Mouse (Mus musculus): ENCODE measurements around the gene Rbl1. TPM values are rescaled to one million over a fixed set of nuclear protein-coding genes. Genes with fewer than 3 reads are reported as not detected.

Gene Rbl1
- polyA plus RNA-seq, 1 experiment from 2014 or later, result 17.0 TPM

- 16% methylated on average over 3 of the region's 3 CpGs for WGBS
- ATAC-seq (ENCODE audit: extremely low read depth, insufficient number of reproducible peaks, low FRiP score, low TSS enrichment), result no peak
- no peak overlapping the region for H3K4me2 ChIP-seq
- no peaks in the 10 kb centered on the region for H3K4me1 ChIP-seq
- H3K36me3 ChIP-seq, result peaks cover 57% of the 10 kb centered on the region
- no peaks in the 10 kb centered on the region for H3K9me3 ChIP-seq
- H3K27ac ChIP-seq (replicated peaks), result no peak overlapping the region
- H3K9ac ChIP-seq, result no peak overlapping the region
- no peaks in the 10 kb centered on the region for H3K27me3 ChIP-seq (replicated peaks)
- H3K4me3 ChIP-seq, result no peak overlapping the region
Measured at GRCm38 (mm10) chr2:157116964-157117363, 87.4 kb downstream of the Rbl1 start.

DNA sequence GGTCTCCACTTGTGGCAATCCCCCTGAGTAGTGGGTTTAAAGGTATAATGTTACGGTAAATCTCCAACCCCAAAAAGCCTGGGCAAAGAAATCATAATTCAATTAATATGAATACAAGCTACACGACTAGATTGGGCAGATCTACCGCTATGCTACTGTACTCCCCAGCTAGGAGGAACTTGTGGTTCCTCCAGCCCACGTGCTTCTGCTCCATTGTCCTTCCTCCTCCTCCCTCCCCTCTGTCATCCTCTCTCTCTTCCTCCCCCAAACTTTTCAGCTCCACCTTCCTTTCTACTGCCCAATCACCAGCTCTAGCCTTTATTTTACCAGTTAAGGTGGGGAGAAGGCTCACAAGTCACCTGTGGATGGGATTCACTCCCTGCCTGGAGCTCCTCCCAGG lies 96.1 kb downstream of the Rbl1 start:
- H3K27me3 ChIP-seq (replicated peaks), result no peaks in the 10 kb centered on the region
- no peak overlapping the region for H3K4me2 ChIP-seq
- no peak for ATAC-seq (ENCODE audit: extremely low read depth, insufficient number of reproducible peaks, low FRiP score, low TSS enrichment)
- H3K27ac ChIP-seq (replicated peaks), result no peak overlapping the region
- no peaks in the 10 kb centered on the region for H3K4me1 ChIP-seq
- no peaks in the 10 kb centered on the region for H3K9me3 ChIP-seq
- H3K4me3 ChIP-seq, result no peak overlapping the region
- peaks cover 88% of the 10 kb centered on the region for H3K36me3 ChIP-seq
- 81% methylated on average over 4 of the region's 4 CpGs for WGBS
- H3K9ac ChIP-seq, result no peak overlapping the region

- H3K4me3 ChIP-seq, result no peak overlapping the region
- WGBS, result 81% methylated on average over 8 of the region's 8 CpGs
- H3K4me1 ChIP-seq, result peaks cover 12% of the 10 kb centered on the region
- H3K36me3 ChIP-seq, result peaks cover 85% of the 10 kb centered on the region
- ATAC-seq (ENCODE audit: extremely low read depth, insufficient number of reproducible peaks, low FRiP score, low TSS enrichment), result no peak
- no peak overlapping the region for H3K9ac ChIP-seq
- H3K9me3 ChIP-seq, result no peaks in the 10 kb centered on the region
- no peak overlapping the region for H3K4me2 ChIP-seq
- H3K27me3 ChIP-seq (replicated peaks), result no peaks in the 10 kb centered on the region
- no peak overlapping the region for H3K27ac ChIP-seq (replicated peaks)
Measured at GRCm38 (mm10) chr2:157104454-157104853, 99.9 kb downstream of the Rbl1 start.

DNA sequence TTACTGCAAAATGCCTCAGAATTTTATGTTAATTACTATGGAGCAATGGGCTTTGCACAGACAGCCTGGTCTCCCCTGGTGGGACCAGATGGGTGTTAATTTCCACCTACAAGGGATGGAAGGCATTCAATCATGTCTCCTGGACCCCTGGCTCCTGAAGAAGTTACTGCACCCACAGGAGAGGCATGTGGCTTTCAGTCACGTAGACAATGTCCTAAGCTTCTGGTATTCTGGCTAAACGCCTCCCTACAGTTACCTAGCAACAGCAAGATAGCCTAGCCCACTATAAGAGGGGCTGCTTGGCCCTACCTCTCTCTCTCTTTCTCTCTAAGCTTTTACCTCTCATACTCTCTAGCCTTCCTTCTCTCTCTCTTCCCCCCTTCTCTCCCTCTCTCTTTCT lies 102.1 kb downstream of the Rbl1 start:
- H3K4me3 ChIP-seq, result no peak overlapping the region
- no peak for ATAC-seq (ENCODE audit: extremely low read depth, insufficient number of reproducible peaks, low FRiP score, low TSS enrichment)
- no peak overlapping the region for H3K9ac ChIP-seq
- no peaks in the 10 kb centered on the region for H3K9me3 ChIP-seq
- H3K36me3 ChIP-seq, result peaks cover 81% of the 10 kb centered on the region
- no peak overlapping the region for H3K4me2 ChIP-seq
- peaks cover 12% of the 10 kb centered on the region for H3K4me1 ChIP-seq
- WGBS, result 48% methylated on average over 2 of the region's 2 CpGs
- H3K27me3 ChIP-seq (replicated peaks), result no peaks in the 10 kb centered on the region
- H3K27ac ChIP-seq (replicated peaks), result no peak overlapping the region

DNA sequence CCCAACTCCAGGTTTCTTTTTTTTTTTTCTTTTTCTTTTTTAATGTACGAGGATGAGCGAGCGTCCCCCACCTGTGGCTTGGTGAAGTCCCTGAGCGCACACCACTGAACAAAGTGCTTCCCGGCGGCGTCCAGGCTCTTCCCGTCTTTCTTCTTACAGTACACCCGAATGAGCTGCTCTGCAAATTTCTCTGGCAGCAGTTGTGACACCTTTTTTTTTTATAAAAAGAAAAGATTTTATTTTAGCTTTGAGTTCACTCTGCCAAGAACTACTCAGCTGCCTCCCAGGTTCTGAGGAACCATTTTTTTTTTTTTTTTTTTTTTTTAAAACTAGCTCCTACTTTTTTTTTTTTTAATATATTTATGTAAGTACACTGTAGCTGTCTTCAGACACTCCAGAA lies 102.7 kb downstream of the Rbl1 start:
- H3K27ac ChIP-seq (replicated peaks), result no peak overlapping the region
- no peak for ATAC-seq (ENCODE audit: extremely low read depth, insufficient number of reproducible peaks, low FRiP score, low TSS enrichment)
- peaks cover 12% of the 10 kb centered on the region for H3K4me1 ChIP-seq
- peaks cover 75% of the 10 kb centered on the region for H3K36me3 ChIP-seq
- H3K27me3 ChIP-seq (replicated peaks), result no peaks in the 10 kb centered on the region
- H3K4me2 ChIP-seq, result no peak overlapping the region
- H3K4me3 ChIP-seq, result no peak overlapping the region
- H3K9me3 ChIP-seq, result no peaks in the 10 kb centered on the region
- no peak overlapping the region for H3K9ac ChIP-seq
- WGBS, result 96% methylated on average over 9 of the region's 9 CpGs

GRCm38 (mm10) chr2:157100319-157100605 lies 104.1 kb downstream of the Rbl1 start:
- no peak overlapping the region for H3K9ac ChIP-seq
- no peaks in the 10 kb centered on the region for H3K27me3 ChIP-seq (replicated peaks)
- H3K9me3 ChIP-seq, result no peaks in the 10 kb centered on the region
- 61% methylated on average over 12 of the region's 12 CpGs for WGBS
- peaks cover 12% of the 10 kb centered on the region for H3K4me1 ChIP-seq
- H3K4me3 ChIP-seq, result no peak overlapping the region
- H3K36me3 ChIP-seq, result peaks cover 61% of the 10 kb centered on the region
- ATAC-seq (ENCODE audit: extremely low read depth, insufficient number of reproducible peaks, low FRiP score, low TSS enrichment), result no peak
- H3K27ac ChIP-seq (replicated peaks), result peak overlapping the region; percentile 40
- H3K4me2 ChIP-seq, result peak overlapping the region; percentile 23; the same call in 1 of the 2 replicates

DNA sequence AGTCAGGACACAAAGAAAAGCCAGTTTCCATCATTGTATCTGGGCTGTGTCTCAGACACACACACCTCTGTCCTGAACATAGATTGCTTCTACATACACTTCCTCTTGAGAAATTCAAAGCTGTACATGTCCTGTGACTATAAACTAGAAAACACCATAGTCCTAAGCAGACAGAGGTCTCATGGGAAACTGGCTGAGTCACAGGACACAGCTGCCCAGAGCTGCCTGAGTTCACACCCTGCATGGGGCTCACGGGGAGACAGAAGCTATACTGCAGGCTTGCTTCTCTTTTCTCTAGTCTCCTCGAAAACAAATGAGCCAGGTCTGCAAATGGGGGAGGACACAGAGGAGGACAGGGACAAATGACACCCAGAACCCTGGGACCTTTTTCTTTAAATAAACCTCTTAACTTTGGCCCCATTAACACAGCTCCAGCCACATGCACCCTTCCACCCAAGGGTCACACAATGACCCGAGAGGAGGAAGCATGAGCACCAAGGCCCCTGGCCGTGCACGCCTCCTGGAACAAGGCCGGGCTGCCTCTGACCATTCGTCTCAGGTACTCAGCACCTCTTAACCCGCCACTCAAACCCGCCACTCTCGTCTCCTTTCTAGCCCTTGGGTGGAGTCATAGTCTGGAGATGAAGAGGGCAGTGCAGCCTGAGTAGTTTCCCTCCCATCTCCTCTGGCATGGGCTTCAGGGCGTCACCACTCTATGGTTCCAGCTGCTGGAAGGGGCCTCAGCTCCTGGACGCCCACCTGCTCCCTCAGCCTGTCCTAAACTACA lies 104.6 kb downstream of the Rbl1 start:
- no peaks in the 10 kb centered on the region for H3K9me3 ChIP-seq
- no peak overlapping the region for H3K9ac ChIP-seq
- H3K27me3 ChIP-seq (replicated peaks), result no peaks in the 10 kb centered on the region
- 0 out of 2 replicates have a peak overlapping the region, but pooled peaks have one; percentile 23 for H3K4me2 ChIP-seq
- H3K4me1 ChIP-seq, result peaks cover 12% of the 10 kb centered on the region
- peaks cover 56% of the 10 kb centered on the region for H3K36me3 ChIP-seq
- H3K4me3 ChIP-seq, result no peak overlapping the region
- 60% methylated on average over 11 of the region's 12 CpGs for WGBS
- no peak for ATAC-seq (ENCODE audit: extremely low read depth, insufficient number of reproducible peaks, low FRiP score, low TSS enrichment)
- peak overlapping the region; percentile 46; the same call in 1 of the 2 replicates for H3K27ac ChIP-seq (replicated peaks)

Other genes starting within 250 kb of the Rbl1 start
- 28.6 and 30.4 TPM in 2 replicates for gene Ndrg3, start 212.5 kb downstream of the Rbl1 start, polyA plus RNA-seq (2015; fragmentation: Nextera tagmentation; extraction: Ambion mirVana)
- 30.2 and 33.6 TPM in 2 replicates for gene Dsn1, start 197.4 kb downstream of the Rbl1 start, polyA plus RNA-seq (2015; fragmentation: Nextera tagmentation; extraction: Ambion mirVana)
- 2.6 TPM in 2 replicates for gene Soga1, start 125.3 kb downstream of the Rbl1 start, polyA plus RNA-seq (2015; fragmentation: Nextera tagmentation; extraction: Ambion mirVana)
- gene Tldc2, start 117.5 kb downstream of the Rbl1 start, polyA plus RNA-seq (2015; fragmentation: Nextera tagmentation; extraction: Ambion mirVana), result not detected in 2 replicates
- gene Samhd1, start 69.3 kb downstream of the Rbl1 start, polyA plus RNA-seq (2015; fragmentation: Nextera tagmentation; extraction: Ambion mirVana), result 15.9 and 16.4 TPM in 2 replicates
- 192 and 198 TPM in 2 replicates for gene Rpn2, start 74.5 kb upstream of the Rbl1 start, polyA plus RNA-seq (2015; fragmentation: Nextera tagmentation; extraction: Ambion mirVana)
- gene Mroh8, start 75.0 kb upstream of the Rbl1 start, polyA plus RNA-seq (2015; fragmentation: Nextera tagmentation; extraction: Ambion mirVana), result 0.29 and 0.32 TPM in 2 replicates
- gene Ghrh, start 143.0 kb upstream of the Rbl1 start, polyA plus RNA-seq (2015; fragmentation: Nextera tagmentation; extraction: Ambion mirVana), result not detected in 2 replicates
- 64.1 and 65.4 TPM in 2 replicates for gene Manbal, start 163.1 kb upstream of the Rbl1 start, polyA plus RNA-seq (2015; fragmentation: Nextera tagmentation; extraction: Ambion mirVana)
- gene Src, start 213.9 kb upstream of the Rbl1 start, polyA plus RNA-seq (2015; fragmentation: Nextera tagmentation; extraction: Ambion mirVana), result 7.3 and 7.6 TPM in 2 replicates

Data from heart, embryonic 13.5 days (tissue).